Mouse (Mus musculus) ES-E14 (cell line): ENCODE measurements around the gene Sim1. TPM values are rescaled to one million over a fixed set of nuclear protein-coding genes. Genes with fewer than 3 reads are reported as not detected.

ENCODE experiments used
- DNase-seq: peaks from one replicate; pipeline ENCODE4 v3.0.0-alpha.2; 2013; ENCODE audit warnings: low read depth, low spot score
- H3K27ac ChIP-seq: 2 replicates; pipeline ENCODE4 v1.5.1; 2012; ENCODE audit warnings: low read depth, mild to moderate bottlenecking, low read length, moderate library complexity, mixed read lengths; ENCODE audit not compliant: poor library complexity, insufficient read depth, severe bottlenecking
- H3K36me3 ChIP-seq: 2 replicates; pipeline ENCODE4 v1.6.1; 2012; ENCODE audit warnings: mild to moderate bottlenecking, low read length, moderate library complexity, mixed read lengths; ENCODE audit not compliant: control insufficient read depth, poor library complexity, insufficient read depth, severe bottlenecking
- H3K4me1 ChIP-seq, 2 experiments: fragments of 150-350 bp in 1 of 2; sonication (generic) in 1 of 2; 2 replicates each; pipeline ENCODE4 v1.6.1; 2012; ENCODE audit warnings: low read length in 2 of 2, mild to moderate bottlenecking in 1 of 2, mixed read lengths in 1 of 2; ENCODE audit not compliant: control insufficient read depth in 2 of 2, insufficient read depth in 2 of 2, poor library complexity in 1 of 2
- H3K4me3 ChIP-seq, 2 experiments: fragments of 150-350 bp in 1 of 2; sonication (generic) in 1 of 2; 2 replicates each; pipeline ENCODE4 v1.5.1; 2012; ENCODE audit warnings: low read length in 2 of 2, low read depth in 1 of 2, mild to moderate bottlenecking in 1 of 2, mixed read lengths in 1 of 2; ENCODE audit not compliant: insufficient read depth in 1 of 2, poor library complexity in 1 of 2, severe bottlenecking in 1 of 2
- H3K9ac ChIP-seq: 2 replicates; pipeline ENCODE4 v1.6.1; 2012; ENCODE audit warnings: low read depth, mild to moderate bottlenecking, low read length, mixed read lengths; ENCODE audit not compliant: poor library complexity, insufficient read depth, severe bottlenecking
- H3K9me3 ChIP-seq: fragments of 150-350 bp; sonication (generic); 2 replicates; pipeline ENCODE4 v1.6.1; 2012; ENCODE audit warnings: low read depth, mild to moderate bottlenecking, low read length; ENCODE audit not compliant: control insufficient read depth, insufficient read depth
- CHD2 ChIP-seq: IDR thresholded peaks from 2 replicates; pipeline ENCODE4 v1.6.1; 2014; ENCODE audit warnings: mild to moderate bottlenecking, low read depth, low read length, inconsistent platforms
- HCFC1 ChIP-seq: IDR thresholded peaks from 2 replicates; pipeline ENCODE4 v1.6.1; 2012; ENCODE audit warnings: low read length, inconsistent platforms, borderline replicate concordance; ENCODE audit not compliant: insufficient read depth
- MAFK ChIP-seq: IDR thresholded peaks from 2 replicates; pipeline ENCODE4 v1.6.1; 2014; ENCODE audit warnings: mild to moderate bottlenecking, low read depth, low read length, inconsistent platforms; ENCODE audit not compliant: insufficient read depth
- ZC3H11A ChIP-seq: IDR thresholded peaks from 2 replicates; pipeline ENCODE4 v1.6.1; 2012; ENCODE audit warnings: low read depth, mild to moderate bottlenecking, inconsistent platforms, low read length, borderline replicate concordance
- ZNF384 ChIP-seq: IDR thresholded peaks from 2 replicates; pipeline ENCODE4 v1.6.1; 2012; ENCODE audit warnings: low read depth, low read length, inconsistent platforms
- in situ Hi-C, 2 experiments: fragments of 600-800 bp; cut with MboI; formaldehyde crosslinking; loops; one replicate each; pipeline ENCODE4 v1.15.1; 2025; ENCODE audit warnings: low sequenced_read_pairs in 2 of 2, inconsistent platforms in 1 of 2; ENCODE audit not compliant: unreplicated experiment in 2 of 2
- total RNA-seq: library from RNA; depleted of rRNA; stranded (reverse); fragments of 300-350 nt; gene quantifications from 2 replicates; pipeline ENCODE4 v1.2.3, GENCODE M21; 2012

Gene Sim1
- total RNA-seq, 1 experiment, result 0.13 TPM

DNA sequence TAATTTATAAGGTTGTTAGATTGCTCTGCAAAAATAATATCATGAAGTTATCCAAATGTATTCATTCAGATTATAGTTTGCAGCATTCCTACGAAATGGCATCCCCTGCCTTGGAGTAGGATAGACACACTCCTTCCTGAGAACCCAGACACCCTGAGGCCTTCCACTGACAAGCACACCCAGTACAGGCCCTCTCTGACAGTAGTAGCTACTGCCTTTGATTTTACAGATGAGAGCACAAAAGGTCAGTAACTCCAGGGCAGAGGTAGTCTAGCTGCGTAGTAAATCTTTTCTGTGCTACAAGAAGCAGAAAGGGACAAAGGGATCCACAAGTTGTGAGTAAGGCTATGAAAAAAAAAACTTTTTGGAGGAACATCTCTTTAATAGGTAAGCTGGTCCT lies 12.2 kb upstream of the Sim1 start:
- Histone ChIP-seq H3K9ac (no peak overlapping the region), H3K4me1 (no peaks in the 10 kb centered on the region), H3K9me3 (no peaks in the 10 kb centered on the region), H3K27ac (no peak overlapping the region), H3K36me3 (no peaks in the 10 kb centered on the region), H3K4me3 (no peak overlapping the region)
- in situ Hi-C loops, result no loop called here
- TF ChIP-seq ZNF384 (no peak), MAFK (no peak), ZC3H11A (no peak), CHD2 (no peak), HCFC1 (no peak)
- DNase-seq, result no peak

DNA sequence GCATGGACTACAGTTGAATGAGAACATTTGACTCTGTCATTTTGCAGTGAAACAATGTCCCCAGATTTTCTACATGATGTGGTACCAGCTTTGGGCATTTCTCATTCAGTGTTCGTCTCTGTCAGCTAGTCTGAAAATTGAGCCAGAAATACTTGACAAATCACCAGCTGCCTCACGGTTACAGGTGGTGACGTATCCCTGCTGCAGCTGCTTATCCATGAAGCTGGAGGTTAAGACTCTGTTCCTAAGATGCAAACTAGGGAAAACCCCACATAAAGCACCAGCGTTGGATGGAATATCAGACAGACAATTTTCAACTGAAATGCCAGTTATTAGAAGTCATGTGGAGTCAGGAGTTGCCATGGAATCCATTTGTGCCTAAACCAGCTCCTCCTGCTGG lies 8.2 kb upstream of the Sim1 start:
- H3K4me1 ChIP-seq, result no peaks in the 10 kb centered on the region
- no peak for DNase-seq
- H3K27ac ChIP-seq, result no peak overlapping the region
- TF ChIP-seq ZC3H11A, result no peak
- TF ChIP-seq MAFK, result no peak
- TF ChIP-seq ZNF384, result no peak
- TF ChIP-seq CHD2, result no peak
- TF ChIP-seq HCFC1, result no peak
- in situ Hi-C loops, result no loop called here
- no peak overlapping the region for H3K4me3 ChIP-seq
- no peak overlapping the region for H3K9ac ChIP-seq
- H3K9me3 ChIP-seq, result no peaks in the 10 kb centered on the region
- no peaks in the 10 kb centered on the region for H3K36me3 ChIP-seq

DNA sequence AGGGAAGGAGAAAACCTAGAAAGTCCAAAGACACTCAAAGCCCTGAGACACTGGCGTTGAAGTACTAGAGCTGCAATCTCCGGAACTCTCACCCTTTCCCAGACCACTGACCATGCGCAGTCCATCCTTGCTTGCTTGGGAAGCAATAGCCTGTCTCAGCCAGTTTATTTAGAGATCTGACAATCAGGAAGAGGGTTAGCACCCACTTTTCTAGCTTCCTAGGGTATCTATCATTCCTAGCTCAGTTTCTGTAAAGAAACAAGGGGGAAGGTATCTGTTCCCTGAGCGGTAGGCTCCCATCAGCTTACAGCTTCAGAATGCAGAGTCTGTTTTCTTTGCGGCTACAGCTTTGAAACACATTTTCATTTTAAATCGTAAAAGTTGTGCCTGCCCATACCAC lies 3.9 kb upstream of the Sim1 start:
- no peaks in the 10 kb centered on the region for H3K4me1 ChIP-seq
- DNase-seq, result no peak
- in situ Hi-C loops, result no loop called here
- no peak overlapping the region for H3K27ac ChIP-seq
- H3K4me3 ChIP-seq, result no peak overlapping the region
- no peak for TF ChIP-seq CHD2
- TF ChIP-seq MAFK, result no peak
- no peak for TF ChIP-seq HCFC1
- TF ChIP-seq ZNF384, result no peak
- TF ChIP-seq ZC3H11A, result no peak
- no peak overlapping the region for H3K9ac ChIP-seq
- H3K36me3 ChIP-seq, result no peaks in the 10 kb centered on the region
- no peaks in the 10 kb centered on the region for H3K9me3 ChIP-seq

DNA sequence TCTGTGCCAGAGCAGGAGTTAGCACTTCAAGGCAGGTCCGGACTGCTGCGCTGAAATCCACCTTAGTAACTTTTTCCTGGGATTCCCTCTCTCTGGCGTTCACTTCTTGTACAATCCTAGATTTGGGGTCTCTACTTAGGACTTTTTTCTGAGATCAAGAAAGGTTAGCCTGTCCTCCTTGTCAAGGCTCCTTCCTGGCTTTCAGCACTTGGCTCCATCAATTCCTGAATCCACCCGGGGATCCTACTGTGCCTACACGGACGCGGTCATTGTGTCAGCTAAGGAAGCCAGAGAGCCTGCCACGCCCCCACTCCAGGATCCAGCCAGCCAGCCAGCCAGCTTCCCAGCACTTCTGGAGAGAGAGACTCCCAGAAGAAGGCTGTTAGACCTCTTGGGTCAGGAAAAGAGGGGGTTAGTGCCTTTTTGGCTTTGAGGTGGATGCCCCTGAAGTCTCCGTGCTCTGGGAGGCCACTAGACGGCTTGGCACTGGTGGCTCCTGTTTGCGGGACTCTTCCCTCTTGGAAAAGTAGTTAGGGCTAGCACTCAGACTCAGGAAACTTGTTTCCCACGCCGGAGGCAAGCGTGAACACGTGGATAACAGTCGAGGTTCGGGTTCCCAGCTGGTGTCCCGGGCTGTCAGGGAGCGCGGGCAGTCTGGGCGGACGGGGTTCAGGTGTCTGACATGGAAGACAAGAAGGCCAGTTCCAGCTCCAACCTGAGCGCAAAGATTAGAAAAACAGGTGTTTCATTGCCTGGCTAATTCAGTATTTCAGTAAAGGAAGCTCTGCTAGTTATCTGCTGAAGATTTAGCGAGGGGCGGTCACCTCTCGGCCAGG lies 2.5 kb upstream of the Sim1 start:
- in situ Hi-C loops, result no loop called here
- DNase-seq, result no peak
- TF ChIP-seq ZC3H11A, result no peak
- no peak overlapping the region for H3K9ac ChIP-seq
- H3K9me3 ChIP-seq, result no peaks in the 10 kb centered on the region
- H3K36me3 ChIP-seq, result no peaks in the 10 kb centered on the region
- no peak overlapping the region for H3K27ac ChIP-seq
- H3K4me3 ChIP-seq, result no peak overlapping the region
- H3K4me1 ChIP-seq, result no peaks in the 10 kb centered on the region
